Mouse (Mus musculus): ENCODE data around the gene Nup54. TPM values are rescaled to one million over a fixed set of nuclear protein-coding genes. Genes with fewer than 3 reads are reported as not detected.

The Nup54 gene
- polyA plus RNA-seq, 2 experiments = 20.7 to 31.9 TPM

GRCm38 (mm10) chr5:92424126-92424525 lies 10.9 kb downstream of the Nup54 start:
- TF ChIP-seq EP300 (IDR thresholded peaks at IDR 0.05; ENCODE audit: low read depth) (no peak), CTCF (IDR thresholded peaks at IDR 0.05; ENCODE audit: low read depth) (no peak)
- H3K27me3 ChIP-seq (ENCODE audit: control insufficient read depth, insufficient read depth, low read length) = no peaks in the 10 kb centered on the region

GRCm38 (mm10) chr5:92413982-92414375 lies 21.0 kb downstream of the Nup54 start:
- Histone ChIP-seq H3K9ac (replicated peaks) (no peak overlapping the region), H3K4me3 (ENCODE audit: insufficient read depth in 1 of 2, low read depth in 2 of 2, low read length in 2 of 2) (no peak overlapping the region), H3K36me3 (replicated peaks; ENCODE audit: control insufficient read depth, insufficient read depth, low read depth) (peaks cover 28% of the 10 kb centered on the region), H3K4me1 (replicated peaks; ENCODE audit: control insufficient read depth in 2 of 2, insufficient read depth in 2 of 2, low read length in 1 of 2) (no peaks in the 10 kb centered on the region), H3K27ac (no peak overlapping the region), H3K4me2 (ENCODE audit: low read depth) (no peak overlapping the region), H3K9me3 (ENCODE audit: control insufficient read depth, low read length) (no peaks in the 10 kb centered on the region), H3K27me3 (ENCODE audit: control insufficient read depth, insufficient read depth, low read length) (no peaks in the 10 kb centered on the region)
- no peak for DNase-seq (ENCODE audit: low read depth in 3 of 3, low spot score in 3 of 3)
- ATAC-seq (ENCODE audit: insufficient read depth) = no peak
- WGBS (ENCODE audit: insufficient replicate concordance) = 72% methylated on average over 8 of the region's 8 CpGs
- TF ChIP-seq EP300 (IDR thresholded peaks at IDR 0.05; ENCODE audit: low read depth) (no peak), CTCF (IDR thresholded peaks at IDR 0.05; ENCODE audit: low read depth) (no peak)

More at GRCm38 (mm10) chr5:92424126-92424525, 10.9 kb downstream of the Nup54 start:
- 90% methylated on average over 11 of the region's 11 CpGs for WGBS (ENCODE audit: insufficient replicate concordance)
- no peak overlapping the region for H3K4me2 ChIP-seq (ENCODE audit: low read depth)
- ATAC-seq (ENCODE audit: insufficient read depth) (no peak), DNase-seq (ENCODE audit: low read depth in 3 of 3, low spot score in 3 of 3) (no peak)
- H3K27ac ChIP-seq = no peak overlapping the region
- H3K36me3 ChIP-seq (replicated peaks; ENCODE audit: control insufficient read depth, insufficient read depth, low read depth) = peaks cover 68% of the 10 kb centered on the region
- H3K9me3 ChIP-seq (ENCODE audit: control insufficient read depth, low read length) = no peaks in the 10 kb centered on the region
- no peak overlapping the region for H3K9ac ChIP-seq (replicated peaks)
- H3K4me3 ChIP-seq (ENCODE audit: insufficient read depth in 1 of 2, low read depth in 2 of 2, low read length in 2 of 2) = no peak overlapping the region
- H3K4me1 ChIP-seq (replicated peaks; ENCODE audit: control insufficient read depth in 2 of 2, insufficient read depth in 2 of 2, low read length in 1 of 2) = no peaks in the 10 kb centered on the region

GRCm38 (mm10) chr5:92413271-92413981 lies 21.6 kb downstream of the Nup54 start:
- no peak for TF ChIP-seq EP300 (IDR thresholded peaks at IDR 0.05; ENCODE audit: low read depth)
- no peak for TF ChIP-seq CTCF (IDR thresholded peaks at IDR 0.05; ENCODE audit: low read depth)
- Histone ChIP-seq H3K4me2 (ENCODE audit: low read depth) (no peak overlapping the region), H3K4me3 (ENCODE audit: insufficient read depth in 1 of 2, low read depth in 2 of 2, low read length in 2 of 2) (no peak overlapping the region), H3K9ac (replicated peaks) (no peak overlapping the region), H3K27ac (no peak overlapping the region), H3K27me3 (ENCODE audit: control insufficient read depth, insufficient read depth, low read length) (no peaks in the 10 kb centered on the region), H3K9me3 (ENCODE audit: control insufficient read depth, low read length) (no peaks in the 10 kb centered on the region), H3K36me3 (replicated peaks; ENCODE audit: control insufficient read depth, insufficient read depth, low read depth) (peaks cover 26% of the 10 kb centered on the region), H3K4me1 (replicated peaks; ENCODE audit: control insufficient read depth in 2 of 2, insufficient read depth in 2 of 2, low read length in 1 of 2) (no peaks in the 10 kb centered on the region)
- 70% methylated on average over 11 of the region's 11 CpGs for WGBS (ENCODE audit: insufficient replicate concordance)
- ATAC-seq (ENCODE audit: insufficient read depth) = no peak
- DNase-seq (ENCODE audit: low read depth in 3 of 3, low spot score in 3 of 3) = no peak

- no peak overlapping the region for H3K4me3 ChIP-seq (ENCODE audit: insufficient read depth in 1 of 2, low read depth in 2 of 2, low read length in 2 of 2)
- no peaks in the 10 kb centered on the region for H3K9me3 ChIP-seq (ENCODE audit: control insufficient read depth, low read length)
- H3K4me1 ChIP-seq (replicated peaks; ENCODE audit: control insufficient read depth in 2 of 2, insufficient read depth in 2 of 2, low read length in 1 of 2) = no peaks in the 10 kb centered on the region
- no peak overlapping the region for H3K27ac ChIP-seq
- TF ChIP-seq CTCF (IDR thresholded peaks at IDR 0.05; ENCODE audit: low read depth) (no peak), EP300 (IDR thresholded peaks at IDR 0.05; ENCODE audit: low read depth) (no peak)
- ATAC-seq (ENCODE audit: insufficient read depth) (no peak), DNase-seq (ENCODE audit: low read depth in 3 of 3, low spot score in 3 of 3) (no peak)
- no peak overlapping the region for H3K4me2 ChIP-seq (ENCODE audit: low read depth)
- no peak overlapping the region for H3K9ac ChIP-seq (replicated peaks)
- WGBS (ENCODE audit: insufficient replicate concordance) = 46% methylated on average over 7 of the region's 7 CpGs
- H3K36me3 ChIP-seq (replicated peaks; ENCODE audit: control insufficient read depth, insufficient read depth, low read depth) = peaks cover 10% of the 10 kb centered on the region; the same call in 1 of the 2 replicates
- H3K27me3 ChIP-seq (ENCODE audit: control insufficient read depth, insufficient read depth, low read length) = no peaks in the 10 kb centered on the region
Measured at GRCm38 (mm10) chr5:92411461-92412140, 23.4 kb downstream of the Nup54 start.

- WGBS (ENCODE audit: insufficient replicate concordance) = 81% methylated on average over 5 of the region's 5 CpGs
- no peak overlapping the region for H3K9ac ChIP-seq (replicated peaks)
- peaks cover 9% of the 10 kb centered on the region; the same call in 1 of the 2 replicates for H3K36me3 ChIP-seq (replicated peaks; ENCODE audit: control insufficient read depth, insufficient read depth, low read depth)
- no peak for DNase-seq (ENCODE audit: low read depth in 3 of 3, low spot score in 3 of 3)
- no peaks in the 10 kb centered on the region for H3K27me3 ChIP-seq (ENCODE audit: control insufficient read depth, insufficient read depth, low read length)
- TF ChIP-seq EP300 (IDR thresholded peaks at IDR 0.05; ENCODE audit: low read depth) (no peak), CTCF (IDR thresholded peaks at IDR 0.05; ENCODE audit: low read depth) (no peak)
- no peaks in the 10 kb centered on the region for H3K4me1 ChIP-seq (replicated peaks; ENCODE audit: control insufficient read depth in 2 of 2, insufficient read depth in 2 of 2, low read length in 1 of 2)
- H3K4me3 ChIP-seq (ENCODE audit: insufficient read depth in 1 of 2, low read depth in 2 of 2, low read length in 2 of 2) = no peak overlapping the region
- no peak for ATAC-seq (ENCODE audit: insufficient read depth)
- H3K9me3 ChIP-seq (ENCODE audit: control insufficient read depth, low read length) = no peaks in the 10 kb centered on the region
- no peak overlapping the region for H3K27ac ChIP-seq
- H3K4me2 ChIP-seq (ENCODE audit: low read depth) = no peak overlapping the region
Measured at GRCm38 (mm10) chr5:92410486-92410885, 24.5 kb downstream of the Nup54 start.
